Mouse (Mus musculus): Measurements from ENCODE around the gene Ei24.

The Ei24 gene

DNA sequence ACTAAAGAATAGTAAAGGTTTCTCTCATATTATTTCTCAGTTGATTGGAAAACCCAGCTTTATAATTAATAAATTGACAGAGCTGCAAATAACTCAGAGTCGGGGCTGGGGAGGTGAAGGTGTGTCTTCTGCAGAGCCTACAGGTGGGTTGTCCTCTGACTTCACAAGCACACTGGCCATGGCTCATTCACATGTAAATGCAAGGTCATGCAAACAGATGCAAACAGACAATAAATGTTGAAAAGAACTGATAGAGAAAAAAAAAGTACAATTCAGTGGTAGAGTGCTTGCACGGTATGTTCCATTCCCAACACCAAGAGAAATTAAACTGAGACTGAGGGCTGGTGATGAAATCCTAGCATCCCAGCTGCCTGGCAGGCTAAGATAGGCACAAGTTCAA lies 2.7 kb downstream of the Ei24 start:
- no peak for DNase-seq (ENCODE audit: low spot score in 2 of 2)

DNA sequence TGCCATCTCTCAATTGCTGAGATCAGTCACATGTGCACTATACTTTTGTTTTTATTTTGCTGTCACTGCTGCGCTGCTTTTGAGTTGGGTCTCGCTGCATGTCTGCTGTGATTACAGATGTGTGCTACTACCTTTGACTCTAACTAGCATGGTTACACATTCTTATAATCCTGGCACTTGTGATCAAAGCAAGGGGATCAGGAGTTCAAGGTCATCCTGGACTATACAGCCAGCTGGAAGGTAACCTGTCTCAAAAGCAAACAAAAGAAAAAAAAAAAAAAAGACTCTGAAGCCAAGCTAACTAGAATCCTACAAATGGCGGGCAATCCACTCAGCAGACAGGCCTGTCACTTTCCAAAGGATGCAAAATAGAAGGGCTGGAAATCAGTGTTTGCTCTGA lies 5.0 kb downstream of the Ei24 start:
- DNase-seq (ENCODE audit: low spot score in 2 of 2), result no peak

DNA sequence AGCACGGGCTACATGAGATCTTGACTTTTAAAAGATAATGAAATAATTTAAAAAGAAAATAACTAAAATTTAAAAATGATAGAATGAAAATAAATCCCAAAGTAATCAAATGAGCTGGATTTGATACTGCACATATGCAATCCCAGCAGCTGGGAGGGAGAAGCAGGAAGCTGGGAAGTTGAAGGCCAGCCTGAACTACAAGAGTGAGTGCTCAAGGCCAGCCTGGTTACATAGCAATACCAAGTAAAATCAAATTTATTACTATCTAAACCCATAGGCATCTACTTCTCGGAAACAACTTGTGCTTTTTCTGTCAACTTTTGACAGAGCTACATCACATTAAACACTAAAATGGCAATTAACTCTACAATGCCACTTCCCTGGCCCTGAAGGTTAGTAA lies 13.3 kb downstream of the Ei24 start:
- no peak for DNase-seq (ENCODE audit: low spot score in 2 of 2)

DNA sequence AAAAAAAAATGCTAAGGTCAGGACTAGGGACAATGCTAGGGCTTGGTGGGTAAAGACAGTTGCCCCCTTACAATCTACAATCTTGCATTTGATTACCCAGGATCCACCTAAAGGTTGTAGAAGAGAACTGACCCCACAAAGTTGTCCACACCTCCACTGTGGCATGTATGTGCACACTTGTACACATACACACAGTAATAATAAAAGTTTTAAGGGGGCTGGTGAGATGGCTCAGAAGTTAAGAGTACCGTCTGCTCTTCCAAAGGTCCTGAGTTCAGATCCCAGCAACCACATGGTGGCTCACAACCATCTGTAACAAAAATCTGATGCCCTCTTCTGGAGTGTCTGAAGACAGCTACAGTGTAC lies 28.2 kb downstream of the Ei24 start:
- DNase-seq (ENCODE audit: low spot score in 2 of 2), result no peak

DNA sequence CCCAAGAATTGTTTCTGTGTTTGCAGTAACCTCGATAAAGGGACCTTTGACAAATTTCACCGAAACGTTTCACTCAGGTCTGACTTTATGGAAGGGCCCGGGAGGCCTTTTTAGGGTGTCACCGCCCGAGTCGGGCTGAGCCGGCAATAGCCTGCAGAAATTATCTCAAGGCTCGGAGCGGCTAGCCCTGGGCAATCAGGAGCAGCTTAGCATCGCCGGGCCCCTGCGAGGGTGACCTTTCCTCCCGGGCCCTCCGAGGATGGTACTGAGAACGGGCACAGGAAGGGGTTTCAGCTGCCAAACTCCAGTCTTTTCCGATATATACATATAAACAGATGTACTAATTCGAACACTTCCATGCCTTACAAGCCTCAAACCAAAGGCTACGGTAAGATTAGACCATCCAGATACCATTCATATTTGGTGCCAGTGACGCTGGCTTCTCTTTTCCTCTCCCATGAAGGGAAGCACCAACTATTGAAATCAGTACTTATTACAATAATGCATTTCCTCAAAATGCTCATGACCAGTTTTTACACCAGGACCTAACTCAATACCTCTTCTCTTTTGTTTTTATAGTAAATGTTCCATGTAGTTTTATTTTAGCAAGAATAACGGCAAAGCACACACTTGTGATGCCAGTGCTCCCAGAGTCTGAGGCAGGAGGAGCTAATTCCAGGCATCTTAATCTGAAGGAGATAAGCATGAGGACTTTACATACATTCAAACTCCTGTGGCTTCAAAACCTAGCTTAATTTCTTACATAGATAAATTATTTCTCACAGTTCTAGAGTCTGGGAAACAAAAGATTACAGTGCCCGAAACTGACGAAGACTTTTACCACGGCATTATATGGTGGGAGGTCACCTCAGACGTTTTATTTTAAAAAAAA lies 28.8 kb downstream of the Ei24 start:
- DNase-seq (ENCODE audit: low spot score in 2 of 2), result peak; percentile 21 to 37

DNA sequence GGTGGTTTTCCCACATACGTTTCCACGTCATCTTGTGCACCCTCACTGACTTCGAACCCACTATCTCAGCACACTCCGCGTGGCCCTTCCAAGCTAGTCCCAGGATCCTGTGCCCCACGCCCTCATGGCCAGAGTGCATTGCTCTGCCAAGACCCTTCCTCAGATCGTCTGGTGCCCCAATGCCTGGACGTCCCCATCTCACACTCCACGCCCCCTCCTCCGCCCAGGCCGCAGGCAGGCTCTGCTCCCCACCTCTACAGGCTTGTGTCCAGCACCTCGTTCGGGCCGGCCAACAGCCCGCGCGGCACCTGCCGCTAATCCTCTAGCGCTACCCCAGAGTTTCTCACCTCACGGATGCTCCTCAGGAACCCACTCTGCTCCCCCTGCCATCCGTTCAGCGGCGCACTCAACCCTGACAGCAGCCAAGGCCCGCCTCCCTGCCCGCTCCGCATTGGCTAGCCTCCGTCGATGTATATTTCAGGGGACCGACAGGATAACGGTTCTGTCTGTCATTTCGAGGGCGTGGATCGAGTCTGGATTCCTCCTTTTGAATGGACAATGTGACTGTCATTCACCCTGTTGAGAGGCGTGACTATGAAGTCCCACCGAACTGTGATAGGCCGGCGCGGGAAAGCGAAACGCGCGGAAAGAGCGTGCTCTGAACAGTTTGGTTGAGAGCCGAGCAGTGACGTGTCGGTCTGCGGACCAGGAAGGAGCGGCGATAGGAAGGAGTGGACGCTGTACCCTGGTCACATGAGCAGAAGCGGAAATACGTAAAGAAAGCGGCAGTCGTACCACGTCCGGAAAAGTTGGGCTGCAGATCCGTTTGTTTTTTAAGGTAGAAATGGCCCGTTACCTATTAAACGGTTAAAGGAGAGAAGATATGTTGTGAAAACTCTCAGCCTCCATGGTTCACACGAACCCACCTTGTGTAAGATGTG lies 29.7 kb downstream of the Ei24 start, which contains the start of gene Stt3a:
Stt3a (minus strand) TSS at position 477 of the 941 bp plus-strand sequence.
- peak; percentile 95 to 97 for DNase-seq (ENCODE audit: low spot score in 2 of 2)

DNA sequence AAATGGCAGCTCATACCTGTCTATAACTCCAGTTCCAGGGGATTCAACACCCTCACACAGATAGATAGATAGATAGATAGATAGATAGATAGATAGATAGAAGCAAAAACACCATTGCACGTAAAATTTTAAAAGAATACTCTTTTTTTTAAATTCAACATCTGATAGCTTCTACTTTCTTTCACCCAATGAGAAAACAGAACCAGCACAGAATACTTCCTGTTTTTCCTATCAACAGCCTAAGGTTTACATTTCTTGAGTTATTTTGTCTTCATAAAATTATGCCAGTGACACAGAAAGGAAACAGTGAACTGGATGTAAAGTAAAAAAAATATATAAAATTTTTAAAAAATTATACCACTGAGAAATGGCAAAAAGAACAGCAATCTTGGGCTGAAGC lies 32.8 kb downstream of the Ei24 start:
- no peak for DNase-seq (ENCODE audit: low spot score in 2 of 2)
